In genomic region chr14:32825426-32826032, GRCm38 (mm10) we compare ENCODE assay signal across 7 mouse cellular contexts. TPM values are rescaled to one million over a fixed set of nuclear protein-coding genes. Genes with fewer than 3 reads are reported as not detected.
DNase-seq lines count a peak whose midpoint lies in the region; ATAC-seq lines count a peak whose summit lies in the region.

No protein-coding gene starts in this region.

- H3K4me3 ChIP-seq in embryonic facial prominence, embryonic 10.5 days: peak overlapping the region; percentile 21; the same call in 1 of the 2 replicates
- H3K4me3 ChIP-seq in liver, embryonic 16.5 days (ENCODE audit: low read depth, low read length): no peak overlapping the region

- no peaks in the 10 kb centered on the region for H3K27me3 ChIP-seq in embryonic facial prominence, embryonic 10.5 days (replicated peaks; ENCODE audit: low read depth, poor library complexity, severe bottlenecking)
- H3K27me3 ChIP-seq in liver, embryonic 16.5 days (ENCODE audit: control insufficient read depth, insufficient read depth, low read depth, low read length): no peaks in the 10 kb centered on the region

- 0 out of 2 replicates have a peak, but pooled peaks have one; percentile 30 for ATAC-seq in liver, embryonic 16.5 days (ENCODE audit: low read depth)

- intact Hi-C loops in gastrocnemius, postnatal 14 days (cut with DNase I; ENCODE audit: low total_unique reads): no loop called here

- H3K9ac ChIP-seq in liver, embryonic 16.5 days (ENCODE audit: low read depth, low read length): no peak overlapping the region

- WGBS in embryonic facial prominence, embryonic 10.5 days: 6% methylated on average over 11 of the region's 11 CpGs
- 16% methylated on average over 11 of the region's 11 CpGs for WGBS in liver, embryonic 16.5 days (ENCODE audit: insufficient replicate concordance)

- peak; percentile 83 for DNase-seq in embryonic facial prominence, embryonic 10.5 days (ENCODE audit: low spot score)
- peak; percentile 68 for DNase-seq in gastrocnemius, postnatal 14 days
- DNase-seq in hindlimb bud, embryonic 11.5 days (ENCODE audit: extremely low spot score, low read depth, low spot score): peak; percentile 52
- peak; percentile 82 for DNase-seq in retina, postnatal 1 day
- DNase-seq in B cell, adult 2 months: no peak
- DNase-seq in thymus, postnatal 4 days: no peak

- H3K36me3 ChIP-seq in embryonic facial prominence, embryonic 10.5 days (replicated peaks): no peaks in the 10 kb centered on the region
- no peaks in the 10 kb centered on the region for H3K36me3 ChIP-seq in liver, embryonic 16.5 days (ENCODE audit: control insufficient read depth, insufficient read depth)

- H3K4me1 ChIP-seq in embryonic facial prominence, embryonic 10.5 days: peaks cover 45% of the 10 kb centered on the region
- H3K4me1 ChIP-seq in liver, embryonic 16.5 days (ENCODE audit: control insufficient read depth, low read depth, low read length): peaks cover 3% of the 10 kb centered on the region

- H3K4me2 ChIP-seq in liver, embryonic 16.5 days (ENCODE audit: low read depth, low read length): no peak overlapping the region

- peak overlapping the region; percentile 54; the same call in 1 of the 2 replicates for H3K27ac ChIP-seq in embryonic facial prominence, embryonic 10.5 days (replicated peaks)
- H3K27ac ChIP-seq in liver, embryonic 16.5 days (ENCODE audit: low read length): no peak overlapping the region

- H3K9me3 ChIP-seq in embryonic facial prominence, embryonic 10.5 days: no peaks in the 10 kb centered on the region
- H3K9me3 ChIP-seq in liver, embryonic 16.5 days (replicated peaks; ENCODE audit: control insufficient read depth, low read length): no peaks in the 10 kb centered on the region

RNA-seq across cellular contexts. Expression of gene Fam170b, which starts 8.2 kb away (rescaled TPM):
- not detected in 2 replicates for polyA plus RNA-seq in embryonic facial prominence, embryonic 10.5 days (2016; fragmentation: Nextera tagmentation; extraction: Ambion mirVana)
- not detected for total RNA-seq in gastrocnemius, postnatal 14 days (2021)
- 0.11 TPM in 1 of 2 replicates, not detected in the other for polyA plus RNA-seq in liver, embryonic 16.5 days (2015; fragmentation: Nextera tagmentation; extraction: Ambion mirVana)

RNA-seq across cellular contexts. Expression of gene Vstm4, which starts 31.0 kb away (rescaled TPM):
- 1.9 and 2.2 TPM in 2 replicates for polyA plus RNA-seq in embryonic facial prominence, embryonic 10.5 days (2016; fragmentation: Nextera tagmentation; extraction: Ambion mirVana)
- 10 to 100 TPM in 1 of 2 experiments, 1 to 10 TPM in 1; 8.2 to 10.9 TPM for total RNA-seq in gastrocnemius, postnatal 14 days (2021)
- 4.9 and 6.4 TPM in 2 replicates for polyA plus RNA-seq in liver, embryonic 16.5 days (2015; fragmentation: Nextera tagmentation; extraction: Ambion mirVana)

RNA-seq across cellular contexts. Expression of gene Tmem273, which starts 39.8 kb away (rescaled TPM):
- 0.10 and 0.24 TPM in 2 replicates for polyA plus RNA-seq in embryonic facial prominence, embryonic 10.5 days (2016; fragmentation: Nextera tagmentation; extraction: Ambion mirVana)
- total RNA-seq in gastrocnemius, postnatal 14 days (2021): under 1 TPM; 0.47 to 0.58 TPM
- polyA plus RNA-seq in liver, embryonic 16.5 days (2015; fragmentation: Nextera tagmentation; extraction: Ambion mirVana): 1.2 and 1.6 TPM in 2 replicates

Comparison
In these comparisons a context has a peak if more than half of its experiments do, and no peak if none do; other contexts are left out.
1. DNase-seq: peak in embryonic facial prominence, embryonic 10.5 days (single experiment), gastrocnemius, postnatal 14 days (single experiment), hindlimb bud, embryonic 11.5 days (single experiment) and retina, postnatal 1 day (single experiment); none in B cell, adult 2 months (0 of 2) and thymus, postnatal 4 days (single experiment).